Mouse (Mus musculus) urinary bladder, adult 18-20 months (tissue): ENCODE data around the gene Agmat.
A peak's percentile ranks its signal among the peaks of the same experiment; 100 is the strongest.

Source experiments
- DNase-seq, 2 experiments: peaks; one replicate each; pipeline ENCODE4 v3.0.0; 2022; ENCODE audit warnings: low spot score in 2 of 2, mixed read lengths in 2 of 2

The Agmat gene

DNA sequence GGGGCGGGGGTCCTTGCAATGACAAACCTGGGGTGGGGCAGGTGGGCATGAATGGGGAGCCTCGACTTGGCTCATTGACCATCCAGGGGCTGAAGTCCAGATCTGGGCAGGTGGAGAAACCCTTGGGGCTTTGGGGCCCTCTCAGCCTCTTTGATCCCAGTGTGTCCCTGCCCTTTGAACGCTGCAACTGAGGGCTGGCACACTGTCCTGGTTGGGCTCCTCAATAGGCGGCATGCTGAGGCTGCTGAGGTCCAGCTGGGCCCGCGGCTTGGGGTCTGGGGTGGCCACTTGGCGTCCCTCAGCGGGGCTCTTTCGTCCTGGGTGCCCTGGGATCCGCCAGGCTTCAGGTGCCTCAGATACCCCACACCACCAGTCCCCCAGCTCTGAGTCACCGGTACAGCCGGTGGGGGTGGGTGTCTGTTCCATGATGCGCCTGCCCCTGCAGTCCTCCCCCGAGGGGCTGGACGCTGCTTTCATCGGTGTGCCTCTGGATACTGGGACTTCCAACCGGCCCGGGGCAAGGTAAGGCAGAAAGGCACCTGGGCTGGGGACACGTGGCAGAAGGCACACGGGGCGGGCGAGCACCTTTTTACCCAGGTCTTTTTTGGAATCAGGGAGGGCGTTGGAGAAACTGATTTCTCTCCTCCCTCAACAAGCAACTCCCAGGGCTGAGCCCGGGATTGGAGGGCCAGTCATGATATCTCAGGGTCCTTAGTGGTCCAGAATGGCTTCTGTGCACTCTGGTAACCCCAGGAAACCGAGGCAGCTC, at the start of gene Agmat:
TSS of gene Agmat (plus strand) at position 95 of the 769 bp plus-strand sequence.
- no peak for DNase-seq

DNA sequence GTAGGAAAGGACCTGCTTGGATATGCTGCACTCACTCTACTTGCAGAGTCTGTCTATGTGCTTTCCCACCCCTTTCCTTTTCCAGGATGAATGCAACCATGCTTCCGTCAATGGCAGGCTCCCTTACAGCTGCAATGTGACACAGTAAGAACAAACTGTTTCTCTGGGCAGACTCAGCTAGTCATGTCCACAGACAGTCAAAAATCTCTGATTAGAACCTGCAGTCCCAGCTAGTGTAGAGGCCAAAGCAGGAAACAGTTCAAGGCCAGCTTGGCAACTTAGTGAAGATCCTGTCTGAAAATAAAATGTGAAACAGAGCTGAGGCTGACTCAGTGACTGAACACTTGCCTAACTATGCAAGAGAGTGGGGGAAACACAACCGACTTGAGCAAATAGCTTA, 41.8 kb upstream of the Agmat start:
- no peak for DNase-seq

DNA sequence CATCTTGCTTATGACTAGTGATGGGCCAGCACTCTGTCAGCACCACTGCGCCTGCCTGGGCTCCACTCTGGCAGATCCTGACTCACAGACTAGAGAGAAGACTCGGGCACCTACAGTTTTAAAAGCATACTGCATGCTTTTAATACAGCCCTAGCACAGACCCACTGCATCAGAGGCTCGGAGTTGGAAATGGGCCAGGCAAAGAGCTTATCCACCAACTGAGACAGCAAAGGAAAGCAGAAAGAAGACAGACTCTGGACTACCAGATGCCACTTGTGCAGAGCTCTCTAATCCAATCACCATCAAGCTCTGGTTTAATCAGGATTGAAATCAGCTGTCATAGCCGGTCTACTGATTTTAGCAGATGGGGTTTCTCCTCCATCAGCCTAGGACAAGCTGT, 41.1 kb upstream of the Agmat start:
- DNase-seq, result no peak

DNA sequence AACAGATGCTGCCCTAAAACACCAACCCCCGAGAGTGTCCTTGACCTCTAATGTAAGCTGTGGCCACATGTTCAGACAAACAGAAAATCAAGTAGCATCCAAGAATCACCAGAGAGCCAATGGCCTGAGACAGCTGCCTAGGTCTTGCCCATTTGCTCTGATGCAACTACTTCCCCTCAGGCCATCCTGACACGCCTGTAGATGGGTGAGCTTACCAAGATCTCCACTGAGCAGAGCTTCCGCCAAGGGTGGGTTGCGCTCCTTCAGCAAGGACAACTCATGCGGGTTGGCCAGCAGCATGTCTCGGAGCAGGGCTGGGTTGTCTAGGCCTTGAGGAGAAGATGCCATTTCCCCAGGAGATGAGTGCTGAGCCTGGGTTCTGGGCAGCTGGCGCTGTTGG, 38.5 kb upstream of the Agmat start:
- no peak for DNase-seq

DNA sequence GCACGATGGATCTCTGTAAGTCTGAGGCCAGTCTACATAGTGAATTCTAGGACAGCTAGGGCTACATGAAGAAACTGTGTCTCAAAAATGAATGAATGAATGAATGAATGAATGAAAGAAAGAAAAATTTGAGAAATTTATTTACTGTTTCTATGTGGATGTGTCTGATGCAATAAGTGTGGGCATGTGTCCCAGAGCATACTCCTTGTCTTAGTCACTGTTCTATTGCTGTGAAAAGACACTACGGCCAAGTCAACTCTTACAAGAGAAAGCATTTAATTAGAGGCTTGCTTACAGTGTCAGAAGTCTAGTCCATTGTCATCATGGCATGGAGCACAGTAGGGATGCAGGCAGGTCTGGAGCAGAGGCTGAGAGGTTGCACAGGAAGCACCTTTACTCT, 37.5 kb upstream of the Agmat start:
- no peak for DNase-seq

DNA sequence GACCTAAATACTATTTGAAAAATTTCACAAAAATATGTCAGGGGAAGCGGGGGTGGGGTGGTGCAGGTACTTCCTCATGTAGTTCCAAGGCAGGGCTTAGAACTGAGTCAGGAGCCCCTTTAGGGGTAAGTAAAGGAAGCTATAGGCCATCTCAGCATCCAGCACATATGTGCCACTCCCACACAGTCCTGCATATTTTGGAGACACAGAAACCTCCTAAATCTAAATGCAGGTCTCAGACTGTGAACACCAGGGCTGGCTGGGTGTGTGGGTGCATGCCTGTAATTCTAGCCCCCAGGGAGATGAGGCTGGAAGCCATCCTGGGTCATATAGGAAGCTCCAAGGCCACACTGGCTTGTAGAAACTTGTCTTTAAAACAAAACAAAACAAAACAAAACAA, 35.2 kb upstream of the Agmat start:
- DNase-seq, result no peak

DNA sequence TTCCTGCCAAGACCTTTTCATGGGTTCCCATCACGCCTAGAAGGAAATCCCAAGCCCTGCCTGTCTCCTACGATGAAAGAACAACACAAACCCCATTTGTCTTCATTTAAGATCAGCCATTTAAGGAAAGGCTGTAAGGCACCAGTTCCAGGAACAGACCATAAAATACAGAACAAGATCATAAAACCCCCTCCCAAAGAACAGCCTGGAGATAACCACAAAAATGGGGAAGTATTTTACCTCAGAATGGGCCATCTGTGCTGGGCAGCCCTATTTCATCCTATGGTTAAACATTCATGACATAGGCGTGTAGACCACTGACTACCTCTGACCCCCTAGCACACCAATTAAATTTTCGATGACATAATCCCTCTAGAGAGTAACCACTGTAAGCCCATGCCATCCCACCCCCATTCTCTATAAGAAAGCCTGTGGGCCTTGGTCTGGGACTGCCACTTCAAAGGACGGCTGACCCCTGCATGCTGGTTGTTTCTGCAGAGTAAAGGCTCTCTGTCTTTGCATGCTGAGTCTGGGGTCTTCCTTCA, 32.8 kb upstream of the Agmat start:
- DNase-seq, result no peak

DNA sequence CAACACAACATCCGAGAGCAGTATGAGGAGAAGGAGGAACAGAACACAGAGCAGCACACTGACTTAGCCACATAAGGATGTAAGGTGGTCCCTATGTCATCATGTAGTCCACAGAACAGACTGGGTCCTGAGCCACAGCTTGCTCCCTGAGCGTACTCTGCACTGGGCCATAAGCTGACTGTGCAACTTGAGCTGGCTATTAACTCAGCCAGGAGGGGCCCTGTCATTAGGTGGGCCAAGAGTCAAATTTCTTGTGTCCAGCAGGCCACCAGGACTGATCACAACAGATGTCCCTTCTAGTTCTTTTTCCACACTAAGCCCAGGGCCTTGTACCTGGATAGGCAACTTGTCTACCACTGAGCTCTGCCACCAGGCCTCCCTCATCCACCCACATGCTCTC, 31.4 kb upstream of the Agmat start:
- no peak for DNase-seq

DNA sequence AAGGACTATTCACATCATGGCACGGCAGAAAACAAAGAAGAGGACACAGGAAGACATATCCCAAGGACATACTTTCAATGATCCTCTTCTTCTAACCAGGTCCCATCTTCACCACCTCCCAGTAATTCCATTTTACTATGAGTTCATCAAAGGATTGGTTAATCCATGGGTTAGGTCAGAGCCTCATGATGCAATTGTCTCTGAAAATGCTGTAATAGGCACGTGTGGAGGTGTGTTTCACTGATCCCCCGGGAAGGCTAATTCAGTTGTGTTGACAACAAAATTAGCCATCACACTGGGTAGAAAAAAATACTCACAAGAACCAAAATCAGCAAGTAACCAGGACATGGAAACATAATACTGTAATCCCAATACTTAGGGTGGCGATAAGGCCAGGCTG, 28.8 kb upstream of the Agmat start:
- DNase-seq, result no peak

DNA sequence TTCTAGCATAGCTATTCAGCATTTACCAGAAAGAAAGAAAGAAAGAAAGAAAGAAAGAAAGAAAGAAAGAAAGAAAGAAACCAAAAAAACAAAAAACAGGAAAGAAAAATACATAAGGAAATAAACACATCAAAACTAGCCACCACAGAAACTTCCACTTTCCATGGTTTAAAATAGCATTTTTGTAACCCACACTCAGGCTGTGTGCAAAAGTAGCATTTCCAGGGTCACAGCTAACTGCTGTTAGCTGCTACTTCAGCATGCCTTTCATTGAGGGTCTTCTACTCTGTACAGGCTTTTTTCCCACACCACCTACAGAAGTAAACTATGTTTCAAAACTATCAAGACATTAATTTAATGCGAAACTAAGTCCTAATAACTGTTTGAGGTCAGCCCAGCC, 27.2 kb upstream of the Agmat start:
- no peak for DNase-seq

DNA sequence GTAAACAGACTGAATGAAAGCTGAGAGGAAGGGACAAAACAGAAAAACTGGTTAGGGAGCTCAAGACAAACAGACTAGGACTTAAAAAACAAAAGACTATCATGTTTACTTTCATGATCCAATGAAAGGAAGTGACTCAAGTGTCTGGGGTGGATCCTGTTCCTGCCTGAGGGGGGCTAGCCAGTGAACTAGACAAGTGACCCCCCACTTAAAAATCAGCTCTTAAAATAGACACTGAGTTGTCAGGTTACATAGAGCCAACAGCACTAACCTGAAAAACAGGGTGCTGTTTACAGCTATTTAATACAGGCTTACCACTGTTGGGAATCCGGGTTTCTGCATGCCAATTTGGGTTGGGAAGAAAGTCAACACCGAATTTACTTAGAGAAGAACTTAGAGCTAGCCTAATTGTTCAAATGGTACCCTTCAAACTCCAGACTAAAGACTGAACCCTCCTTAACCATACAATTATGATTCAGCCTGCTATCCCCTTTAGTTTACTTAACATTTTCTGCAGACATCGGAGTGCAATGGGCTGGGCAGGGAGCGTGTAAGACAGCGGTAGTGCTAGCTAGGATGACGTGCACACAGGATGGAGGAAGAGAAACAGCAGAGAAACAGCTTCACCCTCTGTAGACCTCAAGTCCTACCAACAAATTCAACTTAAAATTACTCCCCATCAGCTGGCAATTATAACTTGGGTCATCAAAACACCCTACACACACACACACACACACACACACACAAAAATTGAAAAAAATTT, 25.5 kb upstream of the Agmat start:
- no peak for DNase-seq

DNA sequence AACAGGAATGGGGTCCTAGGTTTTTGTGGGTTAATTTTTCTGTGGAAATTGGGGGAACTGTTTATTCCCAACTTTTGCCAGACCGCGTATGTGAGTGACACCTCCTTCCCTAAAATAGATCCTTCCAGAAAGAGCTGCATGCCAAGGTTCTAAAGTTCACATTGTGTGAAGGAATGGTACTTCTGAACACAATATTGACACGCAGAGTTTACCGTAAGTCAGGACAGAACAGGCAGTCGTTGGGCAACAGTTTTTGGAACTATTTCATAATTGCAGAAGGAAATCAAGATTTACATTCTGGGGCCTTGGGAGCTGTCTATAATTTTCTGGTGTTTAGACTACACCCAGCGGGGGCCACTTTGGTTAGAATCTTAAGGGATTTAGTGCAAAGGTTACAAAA, 24.5 kb upstream of the Agmat start:
- no peak for DNase-seq

DNA sequence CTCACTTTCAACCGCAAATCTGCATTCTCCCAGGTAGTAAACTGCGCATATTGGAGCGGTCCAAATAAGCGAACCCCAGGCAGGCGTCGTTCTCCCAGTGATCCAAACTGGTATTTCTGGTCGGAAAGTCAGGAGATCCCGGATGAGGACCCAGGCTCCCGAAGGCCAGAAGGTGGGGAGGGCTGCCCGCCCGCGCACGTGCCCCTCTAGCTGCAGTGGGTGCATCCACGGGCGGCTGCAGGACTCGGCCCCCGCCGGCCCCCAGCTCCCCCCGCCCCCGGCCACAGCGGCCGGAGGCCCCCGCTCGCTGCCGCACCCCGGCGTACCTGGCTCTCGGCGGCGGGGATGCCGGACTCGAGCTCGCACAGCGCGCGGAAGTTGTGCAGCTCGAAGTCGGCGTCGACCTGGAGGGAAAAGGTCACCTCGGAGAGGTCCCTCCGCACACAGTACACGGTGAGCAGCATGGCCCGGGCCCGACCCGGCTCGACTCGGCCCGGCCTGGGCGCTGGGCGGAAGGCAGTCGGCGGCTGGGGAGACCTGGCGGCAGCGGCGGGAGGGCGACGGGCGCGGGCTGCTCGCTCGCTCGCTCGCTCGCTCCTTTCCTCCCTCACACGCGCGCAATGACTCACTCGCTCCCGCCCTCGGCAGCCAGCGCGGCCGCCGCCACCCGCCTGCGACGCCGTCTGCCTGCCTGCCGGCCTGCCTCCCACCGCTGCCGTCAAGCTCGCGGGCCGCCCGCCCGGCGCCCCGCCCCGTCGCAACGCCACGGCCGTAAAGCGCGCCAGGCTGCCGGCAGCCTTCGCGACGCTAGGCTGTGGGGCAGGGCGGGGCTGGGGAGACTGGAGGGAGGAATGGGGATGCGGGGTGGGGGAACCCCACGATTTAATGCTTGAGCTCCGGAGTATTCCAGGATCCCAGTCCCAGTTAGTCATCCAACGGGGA, 23.5 kb upstream of the Agmat start, which contains the start of gene Ddi2:
TSS of gene Ddi2 (minus strand) at position 689 of the 942 bp plus-strand sequence.
- peak; percentile 86 to 92 for DNase-seq

DNA sequence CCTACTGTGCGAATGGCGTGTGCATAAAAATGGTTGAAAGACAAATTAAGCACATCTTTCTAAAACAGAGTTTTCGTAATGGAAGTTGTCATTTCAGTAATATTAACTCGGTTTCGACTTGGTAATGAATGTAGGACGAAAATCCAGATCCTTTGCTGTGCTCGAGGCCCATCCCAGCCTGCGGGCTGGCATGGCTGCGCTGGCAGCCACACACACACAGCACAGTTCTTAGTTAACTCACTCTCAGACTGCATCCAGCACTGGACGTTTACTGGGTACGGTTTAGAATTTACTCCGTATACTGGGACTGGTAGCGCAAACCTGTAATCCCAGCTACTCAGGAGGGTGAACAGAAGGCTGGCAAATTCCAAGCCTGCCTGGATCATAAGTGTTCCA, 22.8 kb upstream of the Agmat start:
- no peak for DNase-seq

DNA sequence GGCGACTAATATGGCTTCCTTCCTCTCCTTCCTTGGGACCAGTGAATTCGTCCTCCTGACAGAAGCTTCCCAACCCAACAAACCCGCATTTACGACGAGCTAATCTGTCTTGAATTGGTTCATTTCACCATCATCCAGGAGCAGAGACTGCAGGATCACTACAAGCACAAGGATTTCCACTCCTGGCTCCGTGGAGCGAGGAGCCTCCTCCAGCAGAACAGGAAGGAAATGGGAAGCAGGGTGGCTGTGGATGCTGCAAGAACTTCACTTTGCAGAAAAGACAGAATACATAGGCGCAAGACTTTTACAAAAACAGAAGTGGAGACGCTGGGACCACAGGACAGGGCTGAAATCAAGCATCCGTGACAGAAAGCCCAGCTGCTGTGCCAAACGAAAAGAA, 21.9 kb upstream of the Agmat start:
- DNase-seq, result no peak

DNA sequence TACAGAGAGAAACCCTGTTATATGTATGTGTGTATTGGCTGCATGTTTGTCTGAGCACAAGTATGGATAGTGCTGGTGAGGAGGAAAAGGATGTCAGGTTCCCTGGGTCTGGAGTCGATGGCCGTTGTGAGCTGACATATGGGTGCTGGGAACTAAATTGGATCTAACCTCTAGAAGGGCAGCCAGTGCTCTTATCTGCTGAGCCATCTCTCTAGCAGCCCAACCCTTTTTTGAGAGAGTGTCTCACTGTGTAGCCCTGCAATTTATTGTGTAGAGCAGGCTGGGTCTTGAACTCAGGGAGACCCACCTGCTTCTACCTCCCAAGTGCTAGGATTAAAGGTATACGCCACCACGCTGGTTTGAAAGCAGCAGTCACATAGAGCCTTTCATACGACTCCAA, 21.2 kb upstream of the Agmat start:
- no peak for DNase-seq

DNA sequence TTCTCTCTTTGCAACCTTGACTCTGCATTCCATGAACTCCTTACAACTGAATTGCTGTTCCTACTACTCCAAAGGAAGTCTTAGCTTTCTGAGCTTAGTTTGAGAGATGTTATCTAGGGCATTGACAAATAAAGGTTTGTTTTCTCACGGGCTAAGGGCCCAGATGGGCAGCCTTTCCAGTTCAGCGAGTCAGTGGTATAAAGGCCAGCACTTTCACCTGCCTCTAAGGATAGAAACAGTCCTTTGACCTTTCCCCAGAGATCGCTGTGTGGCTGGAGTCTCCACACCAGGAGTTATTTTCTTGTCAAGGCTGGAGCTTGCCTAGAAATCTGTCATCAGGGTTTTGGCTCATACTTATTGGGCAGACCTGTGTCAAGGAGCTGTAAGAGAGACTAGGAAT, 20.7 kb upstream of the Agmat start:
- peak in 1 of 2 experiments; percentile 50 for DNase-seq

DNA sequence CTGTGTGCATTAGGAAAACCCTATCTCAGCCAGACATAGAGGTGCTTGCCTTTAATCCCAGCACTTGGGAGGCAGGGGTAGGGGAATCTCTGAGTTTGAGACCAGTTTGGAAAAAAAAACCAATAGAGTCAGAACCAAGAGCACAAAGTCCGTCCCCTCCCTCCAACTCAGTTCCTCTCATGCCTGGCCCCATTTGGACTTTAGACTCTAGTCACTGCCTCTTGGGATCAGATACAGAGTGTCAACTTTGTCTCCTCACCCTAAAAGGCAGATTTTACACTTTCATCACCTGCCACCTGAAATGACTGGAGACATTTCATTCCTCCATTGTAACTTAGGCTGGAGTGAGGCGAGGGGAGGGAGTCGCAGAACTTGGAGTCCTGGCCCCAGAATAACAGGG, 17.2 kb upstream of the Agmat start:
- no peak for DNase-seq

DNA sequence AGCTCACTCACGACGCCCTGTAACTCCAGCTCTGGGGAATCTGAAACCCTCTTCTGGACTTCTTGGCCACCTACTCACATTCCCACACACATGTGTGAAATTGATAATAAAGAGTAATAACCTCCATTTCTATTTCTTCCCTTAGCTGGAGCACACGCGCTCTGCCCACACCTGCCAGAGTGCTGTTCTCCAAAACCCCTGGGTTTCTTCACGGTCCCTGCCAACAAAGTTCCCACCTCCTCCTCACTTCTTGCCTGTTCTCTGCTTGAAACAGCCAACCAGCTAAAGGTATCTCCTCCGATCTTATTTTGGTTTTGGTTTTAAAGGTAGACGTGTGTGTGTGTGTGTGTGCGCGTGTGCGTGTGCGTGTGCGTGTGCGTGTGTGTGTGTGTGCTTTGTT, 16.1 kb upstream of the Agmat start:
- DNase-seq, result no peak

DNA sequence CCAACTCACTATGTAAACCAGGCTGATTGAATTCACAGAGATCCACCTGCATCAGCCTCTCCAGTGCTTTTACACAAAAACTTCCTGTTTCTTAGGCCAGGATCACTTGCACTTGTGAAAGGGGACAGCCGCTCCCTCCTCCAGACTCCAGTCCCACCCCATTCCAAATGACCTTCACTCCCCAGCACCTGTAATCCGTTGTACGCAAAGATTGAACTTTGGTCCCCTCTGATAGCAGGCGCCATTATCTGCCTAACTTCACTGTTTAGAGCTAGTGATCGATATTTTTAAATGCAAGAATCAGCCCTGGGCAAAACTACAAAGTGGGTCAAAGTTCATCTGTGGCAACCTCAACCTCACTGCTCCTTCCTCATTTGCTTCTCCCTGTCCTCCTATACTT, 14.7 kb upstream of the Agmat start:
- DNase-seq, result no peak

DNA sequence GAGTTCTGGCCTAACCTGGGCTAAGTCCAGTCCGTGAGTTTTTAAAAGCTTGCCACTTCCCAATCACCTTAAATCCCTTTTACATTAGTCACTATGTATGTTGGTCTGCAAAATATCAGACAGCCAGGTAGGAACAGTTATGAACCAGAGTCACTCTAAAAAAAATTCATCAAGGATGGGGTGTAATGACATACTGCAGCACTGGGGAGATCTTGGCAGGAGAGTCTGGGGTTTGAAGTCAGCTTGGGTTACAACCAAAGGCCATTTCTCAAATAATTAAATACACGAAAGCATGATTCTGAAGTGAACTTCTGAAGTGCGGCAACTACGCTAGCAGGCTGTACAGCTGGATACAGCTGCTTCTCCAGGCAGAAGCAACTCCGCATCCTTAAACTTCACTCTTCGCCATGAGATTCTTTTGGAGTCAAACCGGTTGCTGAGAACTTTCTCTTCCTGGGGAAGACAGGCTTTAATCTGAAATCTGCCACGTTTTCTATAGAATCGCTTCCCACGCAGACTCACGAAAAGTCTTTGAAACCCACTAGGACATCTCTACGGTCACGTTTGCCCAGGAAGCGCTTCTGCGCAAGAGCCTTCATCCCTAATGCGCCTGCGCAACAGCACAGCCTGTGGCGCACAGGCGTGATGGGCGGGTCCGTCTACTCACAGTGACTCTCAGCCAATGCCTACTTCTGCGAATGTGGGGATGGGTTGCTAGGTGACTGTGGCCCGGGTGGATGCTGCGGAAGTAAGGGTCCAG, 11.8 kb upstream of the Agmat start:
- DNase-seq, result peak; percentile 71 to 80
